2 mouse cellular contexts compared by ENCODE assay signal in the genomic region with DNA sequence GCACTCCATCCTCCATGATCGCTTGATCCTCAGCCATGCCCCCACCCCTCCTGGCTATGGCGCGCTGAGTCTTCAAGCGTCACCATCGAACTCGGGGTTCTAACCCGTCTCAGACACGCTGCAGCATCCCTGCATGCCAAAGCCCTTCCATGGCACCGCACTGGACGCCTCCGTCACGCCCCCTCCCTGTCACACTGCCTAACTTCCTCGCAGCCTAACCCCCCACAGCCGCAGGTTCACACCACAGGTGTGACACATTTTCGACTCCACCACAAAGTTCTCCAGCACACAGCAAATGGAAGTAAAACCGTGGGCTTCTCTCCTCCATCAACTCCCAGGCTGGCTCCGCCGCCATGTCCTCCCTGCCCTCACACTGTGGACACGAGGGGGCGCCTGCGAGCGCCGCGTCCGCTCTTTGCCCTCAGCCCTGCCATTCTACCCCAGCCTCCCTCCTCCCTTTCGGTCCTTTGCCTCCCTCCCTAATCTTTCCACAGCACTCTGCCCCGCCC.
TF ChIP-seq lines count a peak whose summit lies in the region.

No protein-coding gene starts in this region.

TF ChIP-seq in C2C12, 6 proteins besides CTCF, POLR2A, EP300 and RAD21 (continued from another document):
- TF ChIP-seq USF1 (IDR thresholded peaks at IDR 0.05; ENCODE audit: low read depth) = no peak
- no peak for TF ChIP-seq CEBPB (IDR thresholded peaks at IDR 0.05; ENCODE audit: low read depth)
- no peak for TF ChIP-seq MYOG (IDR thresholded peaks at IDR 0.05; ENCODE audit: control insufficient read depth, extremely low read depth, insufficient read length)
TF ChIP-seq in C2C12: peak in this region for 0.

TF ChIP-seq in MEL, 35 proteins besides CTCF, POLR2A, EP300 and RAD21 (continued from another document):
- TF ChIP-seq ETS1 (IDR thresholded peaks at IDR 0.05; ENCODE audit: low read depth, low read length) (no peak), MYC (IDR thresholded peaks at IDR 0.05; ENCODE audit: low read depth, low read length) (no peak), GABPA (IDR thresholded peaks at IDR 0.05; ENCODE audit: low read depth, low read length) (no peak), CHD1 (IDR thresholded peaks at IDR 0.05; ENCODE audit: low read depth, low read length) (no peak), JUND (IDR thresholded peaks at IDR 0.05; ENCODE audit: low read depth, low read length) (no peak), KAT2A (conservative IDR thresholded peaks at IDR 0.05; ENCODE audit: low read depth, low read length) (no peak), ZMIZ1 (IDR thresholded peaks at IDR 0.05; ENCODE audit: low read depth, low read length) (no peak), POLR2AphosphoS5 (IDR thresholded peaks at IDR 0.05; ENCODE audit: borderline replicate concordance, low read depth, low read length) (no peak)
